Mouse (Mus musculus) heart, adult 2 months (tissue): ENCODE measurements around the gene Atp13a3.

Source experiments
- CTCF ChIP-seq: fragments of 200-600 bp; IDR thresholded peaks from 2 replicates; pipeline ENCODE4 v1.8.1; 2022; ENCODE audit warnings: antibody characterized with exemption, mild to moderate bottlenecking, moderate library complexity
- EP300 ChIP-seq: fragments of 200-500 bp; IDR thresholded peaks from 2 replicates; pipeline ENCODE4 v1.6.1; 2011; ENCODE audit warnings: low read depth, low read length, control low read depth; ENCODE audit not compliant: insufficient read depth

DNA sequence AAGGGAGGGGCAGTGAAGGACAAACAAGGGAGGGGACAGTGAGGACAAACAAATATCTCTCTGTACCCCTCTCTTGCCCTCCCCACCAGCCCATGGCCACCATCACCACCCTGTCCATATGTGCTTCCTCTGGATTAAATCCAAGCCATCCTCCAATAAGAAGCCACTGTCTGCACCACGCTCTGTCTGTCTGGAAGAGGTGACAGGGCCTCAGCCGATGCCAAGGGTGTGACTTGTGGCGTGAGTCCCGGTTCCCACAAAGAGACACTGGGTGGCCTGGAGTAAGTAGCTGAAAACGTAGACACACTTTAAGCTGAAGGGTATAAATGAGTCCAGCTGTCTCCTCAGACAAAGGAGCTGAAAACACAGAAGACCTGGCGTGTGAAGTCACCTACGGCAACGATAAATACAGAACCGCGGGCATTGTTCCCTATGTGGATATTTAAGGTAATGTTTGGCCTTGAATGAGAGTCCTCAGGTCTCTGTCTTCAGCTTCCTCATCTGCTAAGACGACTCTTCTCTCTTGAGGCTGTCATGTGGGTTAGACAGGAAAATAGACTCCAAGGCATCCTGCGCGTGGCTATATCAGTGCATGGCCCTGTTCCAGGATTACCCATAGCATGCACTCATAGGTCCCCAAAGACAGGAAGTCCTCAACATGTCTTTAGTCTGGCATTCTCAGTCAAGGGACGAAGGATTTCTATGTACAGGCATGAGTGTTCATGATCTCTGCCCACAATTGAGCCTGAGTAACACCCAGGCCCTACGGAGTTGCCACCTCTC lies 130.0 kb downstream of the Atp13a3 start:
- no peak for TF ChIP-seq EP300
- no peak for TF ChIP-seq CTCF
